Mouse (Mus musculus) forebrain, postnatal 0 days (tissue): ENCODE measurements around the gene Muc4. TPM values are rescaled to one million over a fixed set of nuclear protein-coding genes. Genes with fewer than 3 reads are reported as not detected.

ENCODE experiments used
- ATAC-seq: fragments of 200-750 bp; cut with Nextera tagmentation; 2 replicates; pipeline ENCODE4 v1.8.0; 2017; ENCODE audit warnings: mild to moderate bottlenecking, moderate library complexity
- DNase-seq: peaks from one replicate; pipeline ENCODE4 v3.0.0-alpha.2; 2015
- H3K27ac ChIP-seq: fragments of 300-500 bp; sonication (generic); 2 replicates; pipeline ENCODE4 v1.5.1; 2014; ENCODE audit warnings: low read depth, mild to moderate bottlenecking, antibody characterized with exemption, low read length, moderate library complexity, mixed read lengths
- H3K27me3 ChIP-seq: fragments of 300-500 bp; sonication (generic); 2 replicates; pipeline ENCODE4 v1.6.1; 2014; ENCODE audit warnings: mild to moderate bottlenecking, low read length, mixed read lengths; ENCODE audit not compliant: insufficient read depth
- H3K36me3 ChIP-seq: fragments of 300-500 bp; sonication (generic); 2 replicates; pipeline ENCODE4 v1.6.1; 2014; ENCODE audit warnings: mild to moderate bottlenecking, moderate library complexity; ENCODE audit not compliant: insufficient read depth
- H3K4me1 ChIP-seq: fragments of 300-500 bp; sonication (generic); 2 replicates; pipeline ENCODE4 v1.6.1; 2014; ENCODE audit warnings: antibody characterized with exemption; ENCODE audit not compliant: insufficient read depth
- H3K4me2 ChIP-seq: fragments of 300-500 bp; sonication (generic); 2 replicates; pipeline ENCODE4 v1.6.1; 2014; ENCODE audit warnings: low read depth, mild to moderate bottlenecking, moderate library complexity
- H3K4me3 ChIP-seq: fragments of 300-500 bp; sonication (generic); 2 replicates; pipeline ENCODE4 v1.5.1; 2014; ENCODE audit warnings: low read depth, low read length, mixed read lengths
- H3K9ac ChIP-seq: fragments of 300-500 bp; sonication (generic); 2 replicates; pipeline ENCODE4 v1.6.1; 2014; ENCODE audit warnings: mild to moderate bottlenecking
- H3K9me3 ChIP-seq: fragments of 300-500 bp; sonication (generic); 2 replicates; pipeline ENCODE4 v1.6.1; 2016; ENCODE audit warnings: low read length
- CTCF ChIP-seq: sonication (generic); IDR thresholded peaks from 2 replicates; pipeline ENCODE4 v1.5.1; 2016; ENCODE audit warnings: antibody characterized with exemption, control low read depth, low read depth
- WGBS: fragments of 180-500 bp; shearing (Covaris S2); extraction: QIAGEN DNeasy Blood & Tissue Kit; methylation state at CpG from one replicate; pipeline ENCODE4 v1.1.7; 2014; 5-methylcytosine and 5-hydroxymethylcytosine counted together
- polyA plus RNA-seq: library from polyadenylated mRNA; unstranded; fragments of >200 nt; fragmentation: Nextera tagmentation; extraction: Ambion mirVana; gene quantifications from 2 replicates; pipeline ENCODE4 v1.2.1, GENCODE M21; 2015
- total RNA-seq: library from RNA; depleted of rRNA; stranded (reverse); fragments of >200 nt; gene quantifications from 2 replicates; pipeline ENCODE4 v1.2.3, GENCODE M21; 2014; rRNA removed

Muc4 gene
- total and polyA plus RNA-seq, 2 experiments from 2014 or later = not detected

DNA sequence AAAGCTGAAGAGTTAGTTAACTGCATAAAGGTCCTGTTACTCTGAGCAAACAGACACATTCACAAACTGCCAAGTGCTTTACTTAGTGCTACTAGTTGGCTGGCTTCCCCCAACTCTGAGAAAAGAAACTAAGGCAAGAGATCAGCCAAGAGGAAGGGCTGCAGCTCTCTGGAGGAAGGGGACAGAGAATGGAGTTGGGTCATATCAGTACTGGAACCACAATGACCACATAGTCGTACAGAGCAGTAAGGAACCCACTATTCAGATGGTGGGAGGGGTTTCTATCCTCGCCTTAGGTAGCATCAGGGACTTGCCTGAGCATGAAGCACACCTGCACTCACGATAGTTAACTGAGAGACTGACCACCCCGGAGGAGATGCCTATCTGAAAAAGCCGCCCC, 87.2 kb downstream of the Muc4 start:
- ATAC-seq (no peak), DNase-seq (no peak)
- Histone ChIP-seq H3K4me1 (no peaks in the 10 kb centered on the region), H3K27ac (no peak overlapping the region), H3K9me3 (no peaks in the 10 kb centered on the region), H3K27me3 (no peaks in the 10 kb centered on the region), H3K36me3 (peaks cover 68% of the 10 kb centered on the region), H3K4me2 (no peak overlapping the region), H3K9ac (no peak overlapping the region), H3K4me3 (no peak overlapping the region)
- TF ChIP-seq CTCF = no peak
- 87% methylated on average over 5 of the region's 5 CpGs for WGBS

GRCm38 (mm10) chr16:32823487-32823886, 87.8 kb downstream of the Muc4 start:
- WGBS = 89% methylated on average over 8 of the region's 8 CpGs
- H3K36me3 ChIP-seq = peaks cover 70% of the 10 kb centered on the region
- H3K27me3 ChIP-seq = no peaks in the 10 kb centered on the region
- H3K9me3 ChIP-seq = no peaks in the 10 kb centered on the region
- H3K9ac ChIP-seq = no peak overlapping the region
- no peaks in the 10 kb centered on the region for H3K4me1 ChIP-seq
- H3K27ac ChIP-seq = no peak overlapping the region
- H3K4me3 ChIP-seq = no peak overlapping the region
- no peak for ATAC-seq
- H3K4me2 ChIP-seq = no peak overlapping the region
- TF ChIP-seq CTCF = no peak
- no peak for DNase-seq

- no peak overlapping the region for H3K4me2 ChIP-seq
- peaks cover 76% of the 10 kb centered on the region for H3K36me3 ChIP-seq
- H3K9me3 ChIP-seq = no peaks in the 10 kb centered on the region
- H3K4me3 ChIP-seq = no peak overlapping the region
- no peaks in the 10 kb centered on the region for H3K27me3 ChIP-seq
- no peak overlapping the region for H3K9ac ChIP-seq
- ATAC-seq = no peak
- DNase-seq = no peak
- H3K4me1 ChIP-seq = no peaks in the 10 kb centered on the region
- 93% methylated on average over 13 of the region's 13 CpGs for WGBS
- TF ChIP-seq CTCF = no peak
- no peak overlapping the region for H3K27ac ChIP-seq
Measured at GRCm38 (mm10) chr16:32824061-32824460, 88.4 kb downstream of the Muc4 start.

- ATAC-seq (no peak), DNase-seq (no peak)
- no peak overlapping the region for H3K27ac ChIP-seq
- peaks cover 80% of the 10 kb centered on the region for H3K36me3 ChIP-seq
- H3K27me3 ChIP-seq = no peaks in the 10 kb centered on the region
- no peaks in the 10 kb centered on the region for H3K9me3 ChIP-seq
- H3K9ac ChIP-seq = no peak overlapping the region
- no peak overlapping the region for H3K4me3 ChIP-seq
- no peaks in the 10 kb centered on the region for H3K4me1 ChIP-seq
- H3K4me2 ChIP-seq = no peak overlapping the region
- TF ChIP-seq CTCF = no peak
- WGBS = 83% methylated on average over 12 of the region's 12 CpGs
Measured at GRCm38 (mm10) chr16:32825380-32825779, 89.7 kb downstream of the Muc4 start.

- H3K36me3 ChIP-seq = peaks cover 74% of the 10 kb centered on the region
- H3K27me3 ChIP-seq = no peaks in the 10 kb centered on the region
- no peaks in the 10 kb centered on the region for H3K4me1 ChIP-seq
- H3K4me2 ChIP-seq = no peak overlapping the region
- ATAC-seq (no peak), DNase-seq (no peak)
- H3K9ac ChIP-seq = no peak overlapping the region
- H3K4me3 ChIP-seq = no peak overlapping the region
- no peak for TF ChIP-seq CTCF
- 97% methylated on average over 11 of the region's 11 CpGs for WGBS
- H3K27ac ChIP-seq = no peak overlapping the region
- H3K9me3 ChIP-seq = no peaks in the 10 kb centered on the region
Measured at GRCm38 (mm10) chr16:32826521-32826920, 90.8 kb downstream of the Muc4 start.

GRCm38 (mm10) chr16:32829104-32829503, 93.4 kb downstream of the Muc4 start:
- DNase-seq (no peak), ATAC-seq (no peak)
- Histone ChIP-seq H3K4me1 (no peaks in the 10 kb centered on the region), H3K27ac (no peak overlapping the region), H3K9ac (no peak overlapping the region), H3K27me3 (no peaks in the 10 kb centered on the region), H3K4me3 (no peak overlapping the region), H3K36me3 (peaks cover 61% of the 10 kb centered on the region), H3K9me3 (no peaks in the 10 kb centered on the region), H3K4me2 (no peak overlapping the region)
- 95% methylated on average over 11 of the region's 11 CpGs for WGBS
- TF ChIP-seq CTCF = no peak

- Histone ChIP-seq H3K27ac (no peak overlapping the region), H3K9ac (no peak overlapping the region), H3K4me1 (no peaks in the 10 kb centered on the region), H3K36me3 (peaks cover 58% of the 10 kb centered on the region), H3K9me3 (no peaks in the 10 kb centered on the region), H3K4me3 (no peak overlapping the region), H3K27me3 (no peaks in the 10 kb centered on the region), H3K4me2 (no peak overlapping the region)
- no peak for TF ChIP-seq CTCF
- 82% methylated on average over 4 of the region's 4 CpGs for WGBS
- no peak for DNase-seq
- ATAC-seq = no peak
Measured at GRCm38 (mm10) chr16:32831501-32831900, 95.8 kb downstream of the Muc4 start.

Other genes starting within 250 kb of the Muc4 start
- not detected in 2 replicates for gene Slc51a, start 248.0 kb upstream of the Muc4 start, total RNA-seq
- gene Slc51a, start 248.0 kb upstream of the Muc4 start, polyA plus RNA-seq = 0.13 and 0.25 TPM in 2 replicates
- gene Zdhhc19, start 239.6 kb upstream of the Muc4 start, total RNA-seq = not detected in 2 replicates
- 0.24 TPM in 1 of 2 replicates, not detected in the other for gene Zdhhc19, start 239.6 kb upstream of the Muc4 start, polyA plus RNA-seq
- 70.3 and 112 TPM in 2 replicates for gene Tfrc, start 127.0 kb upstream of the Muc4 start, total RNA-seq
- 34.8 and 35.3 TPM in 2 replicates for gene Tfrc, start 127.0 kb upstream of the Muc4 start, polyA plus RNA-seq
- 48.4 and 55.3 TPM in 2 replicates for gene Tnk2, start 92.0 kb upstream of the Muc4 start, total RNA-seq
- 10.3 and 13.2 TPM in 2 replicates for gene Tnk2, start 92.0 kb upstream of the Muc4 start, polyA plus RNA-seq
- gene Muc20, start 61.5 kb downstream of the Muc4 start, total RNA-seq = not detected in 2 replicates
- gene Muc20, start 61.5 kb downstream of the Muc4 start, polyA plus RNA-seq = not detected in 2 replicates
- gene Smbd1, start 74.6 kb downstream of the Muc4 start, total RNA-seq = not detected in 2 replicates
- not detected in 2 replicates for gene Smbd1, start 74.6 kb downstream of the Muc4 start, polyA plus RNA-seq
- gene Fyttd1, start 141.6 kb downstream of the Muc4 start, total RNA-seq = 121 and 142 TPM in 2 replicates
- 119 and 129 TPM in 2 replicates for gene Fyttd1, start 141.6 kb downstream of the Muc4 start, polyA plus RNA-seq
- 70.9 and 81.0 TPM in 2 replicates for gene Rubcn, start 141.9 kb downstream of the Muc4 start, total RNA-seq
- 20.2 and 25.7 TPM in 2 replicates for gene Rubcn, start 141.9 kb downstream of the Muc4 start, polyA plus RNA-seq
- gene Lrch3, start 178.2 kb downstream of the Muc4 start, total RNA-seq = 41.5 and 50.3 TPM in 2 replicates
- 10.6 and 19.6 TPM in 2 replicates for gene Lrch3, start 178.2 kb downstream of the Muc4 start, polyA plus RNA-seq